Mouse (Mus musculus) heart, embryonic 10.5 days (tissue): ENCODE data around the gene Adamts9. TPM values are rescaled to one million over a fixed set of nuclear protein-coding genes. Genes with fewer than 3 reads are reported as not detected.

Experiments
- DNase-seq: peaks from one replicate; pipeline ENCODE4 v3.0.0-alpha.2; 2017; ENCODE audit warnings: low spot score
- H3K27ac ChIP-seq: fragments of 300-500 bp; sonication (generic); 2 replicates; pipeline ENCODE4 v1.5.1; 2016; ENCODE audit warnings: mild to moderate bottlenecking
- H3K27me3 ChIP-seq: fragments of 300-500 bp; sonication (generic); 2 replicates; pipeline ENCODE4 v1.6.1; 2016; ENCODE audit warnings: mild to moderate bottlenecking; ENCODE audit not compliant: poor library complexity, insufficient read depth, severe bottlenecking
- H3K36me3 ChIP-seq: fragments of 300-500 bp; sonication (generic); 2 replicates; pipeline ENCODE4 v1.6.1; 2016; ENCODE audit warnings: mild to moderate bottlenecking, moderate library complexity
- H3K4me1 ChIP-seq: fragments of 300-500 bp; sonication (generic); 2 replicates; pipeline ENCODE4 v1.6.1; 2016; ENCODE audit warnings: mild to moderate bottlenecking
- H3K4me3 ChIP-seq: fragments of 300-500 bp; sonication (generic); 2 replicates; pipeline ENCODE4 v1.5.1; 2016; ENCODE audit warnings: mild to moderate bottlenecking, moderate library complexity
- H3K9me3 ChIP-seq: fragments of 300-500 bp; sonication (generic); 2 replicates; pipeline ENCODE4 v1.6.1; 2016; ENCODE audit warnings: mild to moderate bottlenecking, moderate library complexity
- WGBS: fragments of 180-500 bp; shearing (Covaris S2); methylation state at CpG from one replicate; pipeline ENCODE4 v1.1.7; 2016; 5-methylcytosine and 5-hydroxymethylcytosine counted together
- polyA plus RNA-seq: library from polyadenylated mRNA; unstranded; fragments of >200 nt; fragmentation: Nextera tagmentation; extraction: Ambion mirVana; gene quantifications from 2 replicates; pipeline ENCODE4 v1.2.1, GENCODE M21; 2016

The Adamts9 gene
- polyA plus RNA-seq, 1 experiment from 2014 or later: 9.7 TPM

DNA sequence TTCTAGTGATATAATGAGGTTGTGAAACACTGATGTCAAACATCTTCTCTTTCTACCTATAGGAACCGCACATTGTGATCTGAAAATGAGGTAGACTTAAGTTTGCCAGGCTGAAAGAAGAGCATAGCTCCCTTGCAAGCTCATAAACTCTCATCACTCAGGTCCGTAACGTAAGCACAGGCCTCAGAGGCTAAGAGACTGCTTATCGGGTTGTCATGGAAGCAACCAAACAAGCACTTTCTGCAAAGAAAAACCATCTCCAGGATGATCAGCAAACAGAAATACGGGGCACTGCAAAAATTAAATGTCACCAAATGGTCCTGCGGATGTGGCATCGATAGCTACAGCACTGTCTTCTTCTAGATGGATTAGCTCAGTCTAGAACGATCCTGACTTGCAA, 97.4 kb downstream of the Adamts9 start:
- Histone ChIP-seq H3K4me3 (no peak overlapping the region), H3K4me1 (peaks cover 39% of the 10 kb centered on the region), H3K27ac (peak overlapping the region; percentile 67), H3K9me3 (no peaks in the 10 kb centered on the region), H3K27me3 (no peaks in the 10 kb centered on the region), H3K36me3 (peaks cover 17% of the 10 kb centered on the region)
- 70% methylated on average over 8 of the region's 8 CpGs for WGBS
- peak; percentile 78 for DNase-seq

DNA sequence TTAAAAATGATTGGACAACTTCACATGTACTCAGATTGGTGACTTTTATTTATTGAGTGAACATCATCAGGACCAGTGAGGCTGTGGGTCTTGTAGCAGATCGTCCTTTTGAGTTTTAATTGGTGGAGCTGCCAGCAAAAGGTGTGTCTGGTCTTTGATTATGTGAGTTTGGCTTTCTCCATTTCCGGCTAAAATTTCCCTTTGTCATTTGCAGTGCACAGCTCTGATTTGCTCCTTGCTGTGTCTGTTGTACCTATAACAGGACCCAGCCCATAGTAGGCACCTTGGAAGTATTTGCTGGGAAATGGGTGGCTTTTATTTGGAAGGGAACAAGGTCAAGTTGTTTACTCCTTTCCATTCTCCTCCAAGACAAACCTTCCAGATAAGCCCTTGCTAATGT, 99.8 kb downstream of the Adamts9 start:
- WGBS: 91% methylated on average over 2 of the region's 2 CpGs
- peaks cover 8% of the 10 kb centered on the region; the same call in 1 of the 2 replicates for H3K36me3 ChIP-seq
- H3K4me1 ChIP-seq: peaks cover 30% of the 10 kb centered on the region
- no peaks in the 10 kb centered on the region for H3K27me3 ChIP-seq
- no peaks in the 10 kb centered on the region for H3K9me3 ChIP-seq
- no peak overlapping the region for H3K4me3 ChIP-seq
- DNase-seq: no peak
- no peak overlapping the region for H3K27ac ChIP-seq

DNA sequence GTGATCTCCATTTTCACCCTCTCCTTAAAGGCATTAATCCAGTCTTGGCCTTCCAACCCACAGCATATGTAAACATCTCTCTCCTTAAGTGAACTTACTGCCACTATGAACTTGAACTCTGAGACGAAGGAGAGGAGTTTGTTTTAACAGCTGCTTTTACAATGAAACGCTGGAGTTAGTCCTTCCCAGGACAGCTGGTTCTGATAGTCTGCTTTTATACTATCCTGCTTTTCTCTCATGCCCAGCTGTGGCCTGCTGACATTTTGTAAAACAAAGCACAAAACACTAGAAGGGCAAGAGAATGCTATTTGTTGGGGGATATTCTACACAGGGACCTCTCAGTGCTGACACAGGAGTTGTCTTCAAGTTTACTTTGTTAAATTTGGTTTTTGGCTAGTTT, 101.3 kb downstream of the Adamts9 start:
- Histone ChIP-seq H3K27me3 (no peaks in the 10 kb centered on the region), H3K9me3 (no peaks in the 10 kb centered on the region), H3K36me3 (no peaks in the 10 kb centered on the region), H3K4me1 (peaks cover 22% of the 10 kb centered on the region; the same call in 1 of the 2 replicates), H3K4me3 (no peak overlapping the region), H3K27ac (peak overlapping the region; percentile 29; the same call in 1 of the 2 replicates)
- WGBS: 26% methylated on average over 2 of the region's 2 CpGs
- DNase-seq: no peak

DNA sequence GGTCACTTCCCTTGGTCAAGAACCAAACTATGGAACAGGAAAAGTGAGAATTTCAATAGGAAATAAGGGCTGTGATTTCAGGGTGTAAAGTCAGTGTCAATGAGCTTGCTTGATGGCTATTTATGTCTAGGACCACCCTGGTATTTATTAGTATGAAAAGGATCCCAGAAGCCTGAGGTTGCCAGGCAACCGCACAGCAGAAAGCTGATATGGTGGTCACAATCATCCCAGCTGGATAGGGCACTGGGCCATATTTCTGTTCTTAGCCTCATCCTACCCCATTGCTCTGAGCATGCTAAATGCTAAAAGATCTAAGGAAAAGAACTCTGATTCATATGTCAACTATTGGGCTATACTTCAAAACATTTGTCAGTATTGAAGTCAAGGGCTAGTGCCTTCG, 112.2 kb downstream of the Adamts9 start:
- H3K4me3 ChIP-seq: no peak overlapping the region
- H3K36me3 ChIP-seq: peaks cover 11% of the 10 kb centered on the region; the same call in 1 of the 2 replicates
- H3K9me3 ChIP-seq: no peaks in the 10 kb centered on the region
- H3K27me3 ChIP-seq: no peaks in the 10 kb centered on the region
- H3K4me1 ChIP-seq: peaks cover 36% of the 10 kb centered on the region
- DNase-seq: no peak
- H3K27ac ChIP-seq: no peak overlapping the region
- WGBS: 93% methylated on average over 2 of the region's 2 CpGs

DNA sequence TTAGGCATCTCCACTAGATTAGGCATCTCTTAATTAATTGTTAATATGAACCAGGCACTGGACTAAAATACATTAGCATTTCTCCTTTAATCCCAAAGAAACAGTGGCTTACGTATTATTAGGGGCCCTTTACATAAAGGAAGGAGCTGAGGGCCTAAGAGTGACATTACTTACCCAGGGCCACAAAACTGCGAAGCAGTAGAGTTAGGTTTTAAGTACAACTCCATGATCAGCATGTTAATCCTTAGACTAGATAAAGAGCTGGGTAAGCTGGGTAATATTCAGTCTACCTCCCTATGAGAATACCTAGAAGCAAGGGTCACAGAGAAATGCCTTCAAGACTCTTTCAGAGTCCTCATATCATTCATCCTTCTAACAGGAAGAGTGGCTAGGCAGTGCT, 114.1 kb downstream of the Adamts9 start:
- Histone ChIP-seq H3K27ac (no peak overlapping the region), H3K4me1 (peaks cover 26% of the 10 kb centered on the region), H3K27me3 (no peaks in the 10 kb centered on the region), H3K9me3 (no peaks in the 10 kb centered on the region), H3K36me3 (peaks cover 11% of the 10 kb centered on the region; the same call in 1 of the 2 replicates), H3K4me3 (no peak overlapping the region)
- DNase-seq: no peak
- WGBS: 84% methylated on average over 2 of the region's 2 CpGs

DNA sequence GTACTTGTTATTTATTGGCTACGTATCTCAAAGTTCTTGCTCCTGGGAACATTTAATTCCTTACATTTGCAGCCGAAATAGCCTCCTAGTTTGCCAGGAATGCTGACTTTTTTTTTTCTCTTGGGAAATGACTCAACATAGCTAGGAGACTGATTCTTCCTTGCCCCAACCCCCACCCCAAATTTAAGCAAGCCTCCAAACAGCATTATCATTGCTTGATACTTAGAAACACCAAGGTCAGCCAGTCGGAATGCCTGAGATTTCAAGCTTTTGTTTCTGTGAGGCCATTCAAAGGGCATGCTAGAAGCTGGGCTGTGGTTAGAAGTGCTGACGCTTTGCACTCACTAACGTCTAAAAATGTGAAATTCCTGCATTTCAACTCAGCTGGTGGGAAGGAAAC, 115.9 kb downstream of the Adamts9 start:
- DNase-seq: no peak
- Histone ChIP-seq H3K36me3 (peaks cover 16% of the 10 kb centered on the region), H3K9me3 (no peaks in the 10 kb centered on the region), H3K4me1 (peaks cover 26% of the 10 kb centered on the region), H3K27ac (peak overlapping the region; percentile 56; the same call in 1 of the 2 replicates), H3K4me3 (no peak overlapping the region), H3K27me3 (no peaks in the 10 kb centered on the region)
- 40% methylated on average over 5 of the region's 5 CpGs for WGBS

DNA sequence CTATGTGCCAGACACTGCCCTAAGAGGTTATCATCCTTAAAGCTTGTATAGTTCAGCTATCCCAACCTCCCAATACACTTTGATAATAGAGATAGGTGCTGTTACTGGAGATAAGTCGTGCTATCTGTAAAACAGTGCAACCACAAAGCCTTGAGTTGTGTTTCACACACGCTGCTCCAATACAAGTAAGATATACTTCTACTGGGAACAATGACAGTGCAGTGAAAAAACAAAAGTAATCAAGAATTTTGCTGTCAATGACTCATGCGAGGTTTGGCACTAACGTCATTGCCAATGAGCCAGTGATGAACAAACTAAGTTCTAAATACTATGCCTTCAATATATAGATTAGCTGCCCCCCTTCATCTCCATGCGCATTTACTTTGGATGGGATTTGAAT, 116.7 kb downstream of the Adamts9 start:
- Histone ChIP-seq H3K27ac (no peak overlapping the region), H3K27me3 (no peaks in the 10 kb centered on the region), H3K36me3 (peaks cover 14% of the 10 kb centered on the region), H3K4me3 (no peak overlapping the region), H3K9me3 (no peaks in the 10 kb centered on the region), H3K4me1 (peaks cover 24% of the 10 kb centered on the region)
- peak; percentile 20 for DNase-seq
- 69% methylated on average over 5 of the region's 5 CpGs for WGBS

DNA sequence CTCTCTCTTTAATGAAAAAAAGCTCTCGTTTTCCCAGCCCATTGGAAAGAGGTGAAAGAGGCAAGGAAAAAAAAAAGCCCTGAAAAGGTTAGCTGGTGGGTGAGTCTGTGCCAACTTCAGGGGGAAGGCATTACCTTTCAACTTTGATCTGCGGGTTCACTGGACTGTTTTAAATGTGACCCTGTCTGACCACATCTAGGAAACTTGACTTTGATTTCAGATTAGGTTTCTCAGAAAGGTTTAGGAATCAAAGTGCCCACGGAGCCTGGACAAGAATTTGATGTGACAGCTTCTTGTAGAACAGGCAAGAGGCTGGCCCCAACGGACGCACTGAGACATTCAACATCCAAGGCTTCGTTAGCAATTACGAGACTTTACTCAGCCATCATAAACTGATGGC, 119.3 kb downstream of the Adamts9 start:
- Histone ChIP-seq H3K27me3 (no peaks in the 10 kb centered on the region), H3K27ac (no peak overlapping the region), H3K4me1 (peaks cover 21% of the 10 kb centered on the region), H3K9me3 (no peaks in the 10 kb centered on the region), H3K4me3 (no peak overlapping the region), H3K36me3 (peaks cover 9% of the 10 kb centered on the region)
- DNase-seq: no peak
- WGBS: 85% methylated on average over 7 of the region's 7 CpGs

DNA sequence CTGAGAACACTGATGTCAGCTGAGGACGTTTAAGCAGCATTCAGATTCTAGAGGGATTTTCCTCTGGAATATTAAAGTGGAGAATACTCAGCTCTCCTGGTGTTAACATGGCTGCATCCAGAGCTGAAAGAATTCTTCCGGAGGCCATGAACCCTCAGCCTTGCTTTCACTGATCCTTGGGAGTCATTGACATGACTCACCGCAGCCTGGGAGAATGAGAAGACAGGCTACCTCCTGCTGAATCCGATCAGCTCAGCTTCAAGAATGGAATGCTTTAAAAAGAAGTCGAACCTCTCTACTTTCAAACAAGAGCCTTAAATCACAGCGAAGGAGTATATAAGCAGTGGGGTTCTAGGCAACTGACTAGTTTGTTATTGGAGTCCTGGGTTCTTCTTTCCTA, 121.3 kb downstream of the Adamts9 start:
- Histone ChIP-seq H3K4me3 (no peak overlapping the region), H3K27ac (no peak overlapping the region), H3K4me1 (peaks cover 9% of the 10 kb centered on the region; the same call in 1 of the 2 replicates), H3K27me3 (no peaks in the 10 kb centered on the region), H3K9me3 (no peaks in the 10 kb centered on the region), H3K36me3 (peaks cover 9% of the 10 kb centered on the region)
- no peak for DNase-seq
- 73% methylated on average over 6 of the region's 6 CpGs for WGBS

DNA sequence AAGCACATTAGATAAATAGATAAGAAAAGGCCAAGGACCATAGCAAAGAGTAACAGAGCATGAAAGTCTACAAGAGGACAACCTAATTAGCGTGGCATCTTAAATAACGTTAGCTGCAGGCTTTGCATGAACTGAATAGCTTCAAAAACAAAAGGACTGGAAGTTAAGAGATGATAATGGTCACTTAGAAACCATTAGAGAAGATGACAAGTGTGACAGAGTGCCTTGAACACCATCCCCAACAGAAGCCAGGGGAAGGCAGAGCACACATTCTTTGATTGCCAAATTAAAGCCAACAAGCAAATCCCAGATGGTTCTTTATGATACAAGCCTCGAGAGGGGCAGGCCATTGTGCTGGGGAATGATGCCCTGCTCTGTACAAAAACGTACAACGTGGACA, 121.7 kb downstream of the Adamts9 start:
- no peaks in the 10 kb centered on the region for H3K27me3 ChIP-seq
- peaks cover 9% of the 10 kb centered on the region for H3K4me1 ChIP-seq
- H3K36me3 ChIP-seq: peaks cover 9% of the 10 kb centered on the region
- H3K27ac ChIP-seq: no peak overlapping the region
- WGBS: 75% methylated on average over 5 of the region's 5 CpGs
- no peak overlapping the region for H3K4me3 ChIP-seq
- no peak for DNase-seq
- no peaks in the 10 kb centered on the region for H3K9me3 ChIP-seq

DNA sequence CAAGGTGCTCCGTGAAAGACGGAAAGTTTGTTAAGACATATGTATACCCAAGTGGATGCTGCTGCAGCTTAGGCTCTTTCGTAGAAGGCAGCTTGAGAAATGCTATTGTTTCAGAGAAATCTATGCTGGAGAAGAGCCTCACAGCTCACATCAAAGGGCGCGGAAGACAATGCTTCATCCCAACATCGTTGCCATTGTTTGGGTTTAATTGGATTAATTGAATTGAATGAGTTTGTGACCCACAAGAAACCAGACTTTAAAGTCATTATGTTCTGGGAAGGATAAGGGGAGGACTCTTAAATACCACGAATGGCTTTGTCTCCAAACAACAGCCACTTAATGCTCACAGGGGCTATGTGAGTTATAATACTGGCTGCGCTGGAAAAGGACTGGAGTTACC, 125.6 kb downstream of the Adamts9 start:
- DNase-seq: no peak

DNA sequence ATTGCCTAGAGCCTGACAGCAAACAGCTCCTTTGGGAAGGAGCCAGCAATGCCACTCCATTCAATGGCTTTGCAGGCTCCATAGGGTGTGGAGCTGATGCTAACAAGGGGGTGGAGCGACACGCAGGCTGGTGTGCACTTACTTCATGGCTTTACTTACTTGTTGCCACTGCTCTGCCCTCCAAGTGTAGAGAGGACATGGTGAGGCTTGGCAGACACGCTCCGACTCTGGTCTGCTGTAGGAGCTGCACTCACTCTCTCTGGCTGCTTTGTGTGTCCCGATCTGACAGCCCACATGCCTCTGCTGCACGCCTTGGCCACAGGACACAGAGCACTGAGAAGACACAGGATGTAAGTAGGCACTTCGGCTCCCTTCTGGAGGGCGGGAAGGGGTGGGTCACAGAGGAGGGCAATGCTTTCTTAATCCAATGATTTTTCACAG, 127.0 kb downstream of the Adamts9 start, which contains the start of gene A730049H05Rik:
Gene A730049H05Rik, plus strand, starts transcription at position 168 of the 441 bp plus-strand sequence.
- Histone ChIP-seq H3K27me3 (no peaks in the 10 kb centered on the region), H3K36me3 (peaks cover 17% of the 10 kb centered on the region), H3K4me3 (peak within 1 kb of the TSS; percentile 23; the same call in 1 of the 2 replicates), H3K4me1 (peaks cover 37% of the 10 kb centered on the region), H3K27ac (peak within 1 kb of the TSS; percentile 62; the same call in 1 of the 2 replicates), H3K9me3 (no peaks in the 10 kb centered on the region)
- 25% methylated on average over 8 of the region's 8 CpGs for WGBS
- no peak for DNase-seq

More for the DNA sequence above, 125.6 kb downstream of the Adamts9 start:
- no peaks in the 10 kb centered on the region for H3K27me3 ChIP-seq
- H3K36me3 ChIP-seq: peaks cover 19% of the 10 kb centered on the region
- H3K4me1 ChIP-seq: peaks cover 27% of the 10 kb centered on the region
- no peaks in the 10 kb centered on the region for H3K9me3 ChIP-seq
- H3K4me3 ChIP-seq: no peak overlapping the region
- no peak overlapping the region for H3K27ac ChIP-seq
- 76% methylated on average over 8 of the region's 8 CpGs for WGBS

DNA sequence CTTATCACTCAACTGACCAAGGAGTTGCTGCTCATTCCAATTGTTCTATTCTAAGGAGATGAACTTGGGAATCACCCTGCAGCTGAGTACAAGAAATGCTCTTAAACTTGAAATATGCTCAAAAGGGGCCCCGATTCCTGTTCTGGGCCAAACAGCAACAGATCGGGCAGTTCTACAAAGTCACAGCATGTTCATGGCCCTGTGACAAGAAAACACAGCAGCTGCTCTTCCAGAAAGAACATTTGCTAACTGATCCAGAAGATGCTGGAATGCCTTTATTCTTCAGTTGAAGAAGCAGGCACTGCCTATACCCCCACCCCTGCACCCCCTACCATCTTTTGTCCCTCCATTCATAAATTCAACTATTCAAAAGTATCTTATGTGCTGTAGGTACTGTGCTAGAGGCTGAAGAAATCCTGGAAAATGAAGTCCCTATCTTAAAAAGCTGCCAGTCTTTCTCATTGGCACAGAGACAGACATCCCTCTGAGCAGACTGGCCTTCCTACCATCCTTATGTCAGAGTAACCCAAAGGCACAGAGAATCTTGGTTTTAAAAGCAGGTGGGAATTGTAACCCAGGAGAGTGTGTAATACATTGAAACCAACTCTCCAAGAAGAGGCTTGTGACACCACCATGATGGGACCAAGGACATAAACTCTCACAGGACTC, 130.5 kb downstream of the Adamts9 start:
- Histone ChIP-seq H3K27me3 (no peaks in the 10 kb centered on the region), H3K4me1 (peaks cover 46% of the 10 kb centered on the region), H3K27ac (0 out of 2 replicates have a peak overlapping the region, but pooled peaks have one; percentile 29), H3K9me3 (no peaks in the 10 kb centered on the region), H3K36me3 (peaks cover 31% of the 10 kb centered on the region), H3K4me3 (no peak overlapping the region)
- DNase-seq: no peak
- WGBS: 65% methylated on average over 2 of the region's 2 CpGs
